Mouse (Mus musculus): ENCODE measurements around the gene AC109138.7. TPM values are rescaled to one million over a fixed set of nuclear protein-coding genes. Genes with fewer than 3 reads are reported as not detected.

Gene AC109138.7
- polyA plus RNA-seq, 1 experiment from 2014 or later = not detected

DNA sequence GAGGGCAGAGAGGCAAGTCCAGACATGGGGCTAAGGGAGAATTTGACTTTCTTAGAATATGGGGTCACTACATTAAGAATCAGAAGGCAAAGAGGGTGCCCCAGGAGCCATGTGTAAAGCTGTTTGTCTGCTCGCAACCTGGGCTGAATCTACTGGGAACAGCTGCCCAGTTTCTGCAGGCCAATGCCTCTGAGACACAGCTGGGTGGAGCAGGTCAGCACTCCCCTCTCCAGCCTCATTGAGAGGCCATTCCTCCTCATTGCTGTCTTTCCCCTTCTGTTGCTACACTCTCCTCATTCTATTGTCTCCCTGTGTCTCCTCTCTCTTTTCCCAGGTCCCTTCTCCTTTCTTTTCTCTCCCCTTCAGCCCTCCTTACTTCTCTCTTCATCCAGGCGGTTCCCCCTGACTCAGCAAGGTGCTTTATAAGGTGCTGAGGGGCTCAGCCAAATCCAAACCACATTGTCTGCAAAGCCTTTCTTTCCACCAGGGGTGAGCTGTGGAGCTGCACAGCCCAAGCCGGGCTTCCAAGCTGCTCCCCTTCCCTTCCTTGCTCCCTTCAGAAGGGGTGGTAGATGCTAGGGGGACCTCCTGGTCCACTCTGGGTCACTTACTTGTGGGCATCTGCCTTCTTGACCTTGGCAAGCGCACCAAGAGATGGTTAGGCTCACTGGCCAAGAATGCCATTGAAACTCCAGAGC lies 2.1 kb upstream of the AC109138.7 start:
- H3K27me3 ChIP-seq = peaks cover 5% of the 10 kb centered on the region; the same call in 1 of the 2 replicates
- H3K9ac ChIP-seq = no peak overlapping the region
- H3K36me3 ChIP-seq = no peaks in the 10 kb centered on the region
- H3K27ac ChIP-seq = peak overlapping the region; percentile 69
- WGBS = 44% methylated on average over 4 of the region's 4 CpGs
- no peak overlapping the region for H3K4me3 ChIP-seq (replicated peaks)
- H3K4me2 ChIP-seq = peak overlapping the region; percentile 26
- no peaks in the 10 kb centered on the region for H3K9me3 ChIP-seq (replicated peaks)
- peaks cover 53% of the 10 kb centered on the region for H3K4me1 ChIP-seq
- no peak for ATAC-seq (replicated peaks; ENCODE audit: low FRiP score)

GRCm38 (mm10) chr19:4213524-4213974 lies 608 bp upstream of the AC109138.7 start:
- H3K27ac ChIP-seq = peak overlapping the region; percentile 94
- H3K36me3 ChIP-seq = no peaks in the 10 kb centered on the region
- H3K27me3 ChIP-seq = peaks cover 5% of the 10 kb centered on the region; the same call in 1 of the 2 replicates
- ATAC-seq (replicated peaks; ENCODE audit: low FRiP score) = peak; percentile 30
- H3K4me2 ChIP-seq = peak overlapping the region; percentile 84
- 8% methylated on average over 9 of the region's 9 CpGs for WGBS
- peaks cover 67% of the 10 kb centered on the region for H3K4me1 ChIP-seq
- peak overlapping the region; percentile 66 for H3K4me3 ChIP-seq (replicated peaks)
- peak overlapping the region; percentile 85 for H3K9ac ChIP-seq
- no peaks in the 10 kb centered on the region for H3K9me3 ChIP-seq (replicated peaks)

GRCm38 (mm10) chr19:4214771-4215450 lies 754 bp downstream of the AC109138.7 start:
- under 1% methylated on average over 58 of the region's 81 CpGs for WGBS
- peaks cover 78% of the 10 kb centered on the region for H3K4me1 ChIP-seq

DNA sequence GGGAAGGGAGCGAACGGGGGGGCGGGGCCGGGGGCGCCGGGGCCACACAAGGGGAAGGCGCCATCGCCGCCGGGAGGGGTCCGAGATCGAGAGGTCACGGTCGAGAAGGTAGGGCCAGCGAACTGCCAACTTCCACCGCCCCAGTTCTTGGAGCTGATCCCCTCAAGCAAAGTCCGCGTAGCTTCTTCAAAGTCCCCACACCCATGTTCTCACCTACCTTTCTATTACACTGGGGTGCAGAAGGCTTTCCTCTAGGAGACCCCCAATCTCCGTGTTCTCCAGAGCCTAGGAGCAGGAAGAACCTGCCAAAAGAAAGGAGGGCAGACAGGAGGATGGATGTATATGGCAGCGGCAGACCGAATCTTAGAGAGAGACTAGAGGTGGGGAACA lies 1.3 kb downstream of the AC109138.7 start:
- peak overlapping the region; percentile 94 for H3K27ac ChIP-seq
- H3K36me3 ChIP-seq = no peaks in the 10 kb centered on the region
- peak overlapping the region; percentile 85 for H3K9ac ChIP-seq
- H3K9me3 ChIP-seq (replicated peaks) = no peaks in the 10 kb centered on the region
- peak overlapping the region; percentile 84 for H3K4me2 ChIP-seq
- ATAC-seq (replicated peaks; ENCODE audit: low FRiP score) = no peak
- peaks cover 83% of the 10 kb centered on the region for H3K4me1 ChIP-seq
- peaks cover 5% of the 10 kb centered on the region; the same call in 1 of the 2 replicates for H3K27me3 ChIP-seq
- peak overlapping the region; percentile 66 for H3K4me3 ChIP-seq (replicated peaks)
- 1% methylated on average over 19 of the region's 21 CpGs for WGBS

More at GRCm38 (mm10) chr19:4214771-4215450, 754 bp downstream of the AC109138.7 start:
- H3K36me3 ChIP-seq = no peaks in the 10 kb centered on the region
- peak overlapping the region; percentile 66 for H3K4me3 ChIP-seq (replicated peaks)
- H3K9me3 ChIP-seq (replicated peaks) = no peaks in the 10 kb centered on the region
- H3K27me3 ChIP-seq = peaks cover 5% of the 10 kb centered on the region; the same call in 1 of the 2 replicates
- peak overlapping the region; percentile 94 for H3K27ac ChIP-seq
- peak overlapping the region; percentile 84 for H3K4me2 ChIP-seq
- ATAC-seq (replicated peaks; ENCODE audit: low FRiP score) = peak; percentile 50
- peak overlapping the region; percentile 85 for H3K9ac ChIP-seq

- H3K27me3 ChIP-seq = peaks cover 5% of the 10 kb centered on the region; the same call in 1 of the 2 replicates
- peak overlapping the region; percentile 84 for H3K4me2 ChIP-seq
- WGBS = 16% methylated on average over 14 of the region's 14 CpGs
- peaks cover 86% of the 10 kb centered on the region for H3K4me1 ChIP-seq
- H3K9me3 ChIP-seq (replicated peaks) = no peaks in the 10 kb centered on the region
- H3K27ac ChIP-seq = peak overlapping the region; percentile 73
- peak overlapping the region; percentile 66 for H3K4me3 ChIP-seq (replicated peaks)
- no peak for ATAC-seq (replicated peaks; ENCODE audit: low FRiP score)
- H3K36me3 ChIP-seq = no peaks in the 10 kb centered on the region
- 0 out of 2 replicates have a peak overlapping the region, but pooled peaks have one; percentile 11 for H3K9ac ChIP-seq
Measured at GRCm38 (mm10) chr19:4216041-4216685, 2.0 kb downstream of the AC109138.7 start.

- Histone ChIP-seq H3K27ac (0 out of 2 replicates have a peak overlapping the region, but pooled peaks have one; percentile 73), H3K4me1 (peaks cover 86% of the 10 kb centered on the region), H3K4me3 (replicated peaks) (no peak overlapping the region), H3K36me3 (peaks cover 1% of the 10 kb centered on the region; the same call in 1 of the 2 replicates), H3K27me3 (no peaks in the 10 kb centered on the region), H3K9me3 (replicated peaks) (no peaks in the 10 kb centered on the region), H3K9ac (0 out of 2 replicates have a peak overlapping the region, but pooled peaks have one; percentile 11), H3K4me2 (peak overlapping the region; percentile 84)
- 11% methylated on average over 5 of the region's 5 CpGs for WGBS
- ATAC-seq (replicated peaks; ENCODE audit: low FRiP score) = no peak
Measured at GRCm38 (mm10) chr19:4217140-4217539, 3.0 kb downstream of the AC109138.7 start.

DNA sequence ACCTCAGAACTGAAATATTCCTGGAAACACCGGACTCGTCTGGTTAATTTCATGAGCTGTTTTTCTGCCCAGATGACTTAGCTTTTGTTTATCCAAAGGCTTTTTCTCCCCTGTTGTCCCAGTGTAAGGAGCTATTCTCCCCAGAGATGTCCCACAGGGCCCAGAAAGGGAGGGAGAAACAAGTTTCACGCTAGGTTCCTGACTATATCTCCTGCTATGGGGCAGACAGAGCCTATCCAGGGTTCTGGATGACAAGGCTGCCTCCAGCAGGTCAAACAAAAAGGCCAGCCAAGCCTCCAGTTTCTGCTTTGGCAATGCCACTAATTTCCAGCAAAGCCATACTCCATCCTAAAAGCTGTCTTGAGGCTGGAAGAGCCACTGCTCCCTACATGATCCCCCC lies 3.7 kb downstream of the AC109138.7 start:
- Histone ChIP-seq H3K27me3 (no peaks in the 10 kb centered on the region), H3K36me3 (peaks cover 7% of the 10 kb centered on the region; the same call in 1 of the 2 replicates), H3K9me3 (replicated peaks) (no peaks in the 10 kb centered on the region), H3K4me1 (peaks cover 86% of the 10 kb centered on the region), H3K27ac (no peak overlapping the region), H3K9ac (no peak overlapping the region), H3K4me3 (replicated peaks) (no peak overlapping the region), H3K4me2 (no peak overlapping the region)
- WGBS = 50% methylated on average over 3 of the region's 3 CpGs
- ATAC-seq (replicated peaks; ENCODE audit: low FRiP score) = no peak

DNA sequence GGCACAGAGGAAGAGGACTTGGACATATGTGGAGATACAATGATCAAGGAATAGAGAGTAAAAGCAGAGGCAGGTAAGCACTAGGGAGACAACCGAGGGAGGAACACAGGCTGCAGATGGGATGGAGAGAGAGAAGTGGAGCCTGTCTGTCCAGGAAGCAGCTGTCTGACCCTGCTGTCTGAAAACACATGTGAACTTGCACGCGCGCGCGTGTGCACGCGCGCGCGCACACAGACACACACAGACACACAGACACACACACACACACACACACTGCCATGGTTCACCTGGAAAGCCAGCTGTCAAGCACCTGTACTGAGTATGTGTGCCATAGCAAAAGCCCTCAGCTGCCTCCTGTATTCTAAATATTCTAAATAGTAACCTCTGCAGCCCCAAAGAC lies 4.1 kb downstream of the AC109138.7 start:
- Histone ChIP-seq H3K9me3 (replicated peaks) (no peaks in the 10 kb centered on the region), H3K27ac (no peak overlapping the region), H3K36me3 (peaks cover 11% of the 10 kb centered on the region; the same call in 1 of the 2 replicates), H3K4me2 (no peak overlapping the region), H3K4me3 (replicated peaks) (no peak overlapping the region), H3K9ac (no peak overlapping the region), H3K4me1 (peaks cover 85% of the 10 kb centered on the region), H3K27me3 (no peaks in the 10 kb centered on the region)
- 85% methylated on average over 11 of the region's 11 CpGs for WGBS
- no peak for ATAC-seq (replicated peaks; ENCODE audit: low FRiP score)

- Histone ChIP-seq H3K9me3 (replicated peaks) (no peaks in the 10 kb centered on the region), H3K36me3 (peaks cover 11% of the 10 kb centered on the region; the same call in 1 of the 2 replicates), H3K4me2 (no peak overlapping the region), H3K9ac (no peak overlapping the region), H3K27ac (no peak overlapping the region), H3K4me1 (peaks cover 80% of the 10 kb centered on the region), H3K27me3 (no peaks in the 10 kb centered on the region), H3K4me3 (replicated peaks) (no peak overlapping the region)
- 79% methylated on average over 1 of the region's 1 CpGs for WGBS
- no peak for ATAC-seq (replicated peaks; ENCODE audit: low FRiP score)
Measured at GRCm38 (mm10) chr19:4218784-4219183, 4.6 kb downstream of the AC109138.7 start.

DNA sequence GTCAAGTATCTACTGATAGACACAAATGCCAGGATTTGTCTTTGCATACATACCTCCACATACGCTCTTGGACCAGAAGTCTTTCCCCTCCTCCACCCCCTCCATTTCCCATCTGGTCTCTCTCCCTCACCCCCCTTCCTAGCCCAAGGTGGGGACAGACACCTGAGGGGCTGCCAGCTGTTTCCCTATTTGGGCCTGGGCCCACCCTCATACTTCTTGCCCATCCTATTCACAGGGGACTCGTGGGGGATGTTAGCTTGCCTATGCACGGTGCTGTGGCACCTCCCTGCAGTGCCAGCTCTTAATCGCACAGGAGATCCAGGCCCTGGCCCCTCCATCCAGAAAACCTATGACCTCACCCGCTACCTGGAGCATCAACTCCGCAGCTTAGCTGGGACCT lies 5.8 kb downstream of the AC109138.7 start:
- peaks cover 76% of the 10 kb centered on the region for H3K4me1 ChIP-seq
- ATAC-seq (replicated peaks; ENCODE audit: low FRiP score) = no peak

GRCm38 (mm10) chr19:4220416-4220815 lies 6.3 kb downstream of the AC109138.7 start:
- Histone ChIP-seq H3K9ac (no peak overlapping the region), H3K4me3 (replicated peaks) (no peak overlapping the region), H3K27me3 (no peaks in the 10 kb centered on the region), H3K36me3 (peaks cover 11% of the 10 kb centered on the region; the same call in 1 of the 2 replicates), H3K4me1 (peaks cover 73% of the 10 kb centered on the region), H3K4me2 (peak overlapping the region; percentile 38), H3K27ac (peak overlapping the region; percentile 66), H3K9me3 (replicated peaks) (no peaks in the 10 kb centered on the region)
- ATAC-seq (replicated peaks; ENCODE audit: low FRiP score) = no peak
- WGBS = 53% methylated on average over 4 of the region's 4 CpGs

More for the DNA sequence above, 5.8 kb downstream of the AC109138.7 start:
- H3K27ac ChIP-seq = peak overlapping the region; percentile 66; the same call in 1 of the 2 replicates
- no peak overlapping the region; the same call in 1 of the 2 replicates for H3K4me2 ChIP-seq
- peaks cover 11% of the 10 kb centered on the region; the same call in 1 of the 2 replicates for H3K36me3 ChIP-seq
- H3K9ac ChIP-seq = no peak overlapping the region
- H3K27me3 ChIP-seq = no peaks in the 10 kb centered on the region
- no peaks in the 10 kb centered on the region for H3K9me3 ChIP-seq (replicated peaks)
- WGBS = 88% methylated on average over 6 of the region's 6 CpGs
- no peak overlapping the region for H3K4me3 ChIP-seq (replicated peaks)

All from kidney, embryonic 15.5 days (tissue).